Mouse (Mus musculus) small intestine, adult 2 months (tissue): ENCODE measurements around the gene Edaradd.

ENCODE experiments used
- CTCF ChIP-seq: fragments of 200-500 bp; IDR thresholded peaks from 2 replicates; pipeline ENCODE4 v1.5.1; 2012; ENCODE audit warnings: low read depth, mild to moderate bottlenecking, control low read depth, inconsistent platforms, low read length, moderate library complexity, mixed read lengths; ENCODE audit not compliant: insufficient replicate concordance, insufficient read length; ENCODE audit errors: extremely low read depth
- POLR2A ChIP-seq: fragments of 200-500 bp; IDR thresholded peaks from 2 replicates; pipeline ENCODE4 v1.6.1; 2012; ENCODE audit warnings: low read depth, mild to moderate bottlenecking, control low read depth, inconsistent platforms, low read length, moderate library complexity

DNA sequence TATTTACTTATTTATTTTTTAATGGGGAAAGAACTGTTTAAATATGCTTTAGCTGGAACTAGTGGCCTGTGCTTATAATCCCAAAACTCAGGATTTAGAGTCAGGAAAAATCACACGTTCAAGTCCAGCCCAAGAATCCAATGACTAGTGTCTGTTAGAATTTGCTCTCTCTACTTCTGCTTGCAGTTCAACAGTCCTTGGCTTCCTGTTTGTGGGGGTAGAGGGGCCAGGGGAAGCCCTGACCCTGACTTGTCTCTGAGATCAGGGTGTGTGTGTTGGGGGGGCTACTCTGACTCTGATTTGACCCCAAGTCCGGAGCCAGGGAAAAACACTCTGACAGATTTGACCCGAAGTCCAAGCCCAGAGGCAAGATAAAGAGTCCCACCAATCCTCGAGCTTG lies 5.4 kb upstream of the Edaradd start:
- TF ChIP-seq CTCF (no peak), POLR2A (no peak)
